Mouse (Mus musculus) midbrain, embryonic 16.5 days (tissue): ENCODE data around the gene Stap2. TPM values are rescaled to one million over a fixed set of nuclear protein-coding genes. Genes with fewer than 3 reads are reported as not detected.

Experiments
- ATAC-seq: fragments of 200-750 bp; cut with Nextera tagmentation; 2 replicates; pipeline ENCODE4 v1.8.0; 2017; ENCODE audit warnings: moderate TSS enrichment
- H3K27ac ChIP-seq: fragments of 300-500 bp; sonication (generic); 2 replicates; pipeline ENCODE4 v1.5.1; 2014; ENCODE audit warnings: mild to moderate bottlenecking, low read length, mixed read lengths
- H3K27me3 ChIP-seq: fragments of 300-500 bp; sonication (generic); 2 replicates; pipeline ENCODE4 v1.6.1; 2014; ENCODE audit warnings: low read depth, low read length, mixed read lengths; ENCODE audit not compliant: control insufficient read depth, insufficient read depth
- H3K36me3 ChIP-seq: fragments of 300-500 bp; sonication (generic); 2 replicates; pipeline ENCODE4 v1.6.1; 2014; ENCODE audit warnings: mild to moderate bottlenecking, low read length, moderate library complexity, mixed read lengths; ENCODE audit not compliant: control insufficient read depth, insufficient read depth
- H3K4me1 ChIP-seq: fragments of 300-500 bp; sonication (generic); 2 replicates; pipeline ENCODE4 v1.6.1; 2014; ENCODE audit warnings: mild to moderate bottlenecking, low read length, mixed read lengths; ENCODE audit not compliant: control insufficient read depth, insufficient read depth
- H3K4me2 ChIP-seq: fragments of 300-500 bp; sonication (generic); 2 replicates; pipeline ENCODE4 v1.6.1; 2014; ENCODE audit warnings: mild to moderate bottlenecking, low read length, mixed read lengths
- H3K4me3 ChIP-seq: fragments of 300-500 bp; sonication (generic); 2 replicates; pipeline ENCODE4 v1.5.1; 2014; ENCODE audit warnings: low read depth, mild to moderate bottlenecking, low read length, moderate library complexity, mixed read lengths
- H3K9ac ChIP-seq: fragments of 300-500 bp; sonication (generic); 2 replicates; pipeline ENCODE4 v1.6.1; 2014; ENCODE audit warnings: low read depth, low read length, mixed read lengths
- H3K9me3 ChIP-seq: fragments of 300-500 bp; sonication (generic); replicated peaks from 2 replicates; pipeline ENCODE4 v1.6.1; 2014; ENCODE audit warnings: mild to moderate bottlenecking, low read length, mixed read lengths; ENCODE audit not compliant: control insufficient read depth, poor library complexity, severe bottlenecking
- WGBS: fragments of 180-500 bp; shearing (Covaris S2); extraction: QIAGEN DNeasy Blood & Tissue Kit; methylation state at CpG from one replicate; pipeline ENCODE4 v1.1.7; 2014; 5-methylcytosine and 5-hydroxymethylcytosine counted together
- polyA plus RNA-seq: library from polyadenylated mRNA; unstranded; fragments of >200 nt; fragmentation: Nextera tagmentation; extraction: Ambion mirVana; gene quantifications from 2 replicates; pipeline ENCODE4 v1.2.1, GENCODE M21; 2015

Gene Stap2
- 6.4 and 7.6 TPM in 2 replicates for polyA plus RNA-seq

DNA sequence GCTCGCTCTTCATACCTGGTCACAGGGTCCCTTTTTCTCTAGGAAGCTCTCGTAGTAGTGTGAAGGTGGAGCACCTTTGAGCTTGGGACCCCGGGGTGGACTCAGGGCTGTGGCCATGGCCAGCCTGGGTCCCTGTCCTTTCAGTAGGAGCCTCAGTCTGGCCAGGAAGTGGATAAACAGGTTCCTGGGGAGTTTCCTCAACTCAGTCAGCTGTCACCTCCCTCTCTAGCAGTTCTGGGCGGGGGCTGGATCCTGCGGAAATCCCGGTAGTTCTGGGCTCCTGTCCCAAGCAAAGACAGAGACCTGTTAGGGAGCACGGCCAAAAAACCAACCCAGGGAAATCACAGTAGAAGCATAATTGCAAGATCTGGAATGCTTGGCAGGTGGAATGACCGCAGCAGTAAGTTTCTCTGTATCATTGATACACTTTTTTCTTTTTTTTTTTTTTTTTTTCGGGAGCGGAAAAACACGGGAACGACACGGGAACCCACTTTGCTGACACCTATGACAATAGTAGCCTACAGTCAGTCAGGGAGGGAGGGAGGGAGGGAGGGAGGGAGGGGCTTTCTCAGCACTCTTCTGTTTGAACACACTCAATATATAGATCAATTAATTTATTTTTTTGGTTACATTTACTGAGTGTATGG lies at the start of gene Stap2, which contains the start of gene Mpnd:
Gene Stap2 (minus strand): TSS at position 170 of the 647 bp plus-strand sequence.
Gene Mpnd (plus strand): TSS at position 297 of the 647 bp plus-strand sequence.
- no peak within 1 kb of the TSS for H3K4me3 ChIP-seq
- no peak within 1 kb of the TSS for H3K4me2 ChIP-seq
- no peak for ATAC-seq
- no peaks in the 10 kb centered on the region for H3K9me3 ChIP-seq
- 65% methylated on average over 13 of the region's 13 CpGs for WGBS
- peaks cover 4% of the 10 kb centered on the region for H3K27me3 ChIP-seq
- H3K27ac ChIP-seq, result no peak within 1 kb of the TSS
- H3K9ac ChIP-seq, result no peak within 1 kb of the TSS
- H3K4me1 ChIP-seq, result peaks cover 14% of the 10 kb centered on the region
- no peaks in the 10 kb centered on the region for H3K36me3 ChIP-seq

DNA sequence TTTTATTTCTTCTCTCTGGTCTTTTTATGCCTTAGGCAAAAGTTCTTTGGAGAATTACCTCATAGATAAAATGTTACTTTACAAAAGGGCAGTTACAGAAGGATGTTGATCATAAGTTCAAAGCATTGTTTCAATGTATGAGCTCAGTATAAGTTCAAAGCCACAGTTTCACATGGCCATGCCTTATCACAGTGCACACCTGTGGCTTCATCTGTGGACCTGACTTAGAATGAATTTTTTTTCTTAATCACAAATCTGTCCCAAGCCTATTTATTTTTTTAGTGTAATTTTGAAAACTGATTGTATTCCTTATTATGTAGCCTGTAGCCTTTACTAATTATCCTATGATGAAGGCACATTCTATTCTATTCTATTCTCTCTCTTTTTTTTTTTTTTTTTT lies 49.6 kb upstream of the Stap2 start:
- Histone ChIP-seq H3K27me3 (no peaks in the 10 kb centered on the region), H3K4me2 (no peak overlapping the region), H3K27ac (no peak overlapping the region), H3K4me3 (no peak overlapping the region), H3K9ac (no peak overlapping the region), H3K4me1 (no peaks in the 10 kb centered on the region), H3K9me3 (no peaks in the 10 kb centered on the region), H3K36me3 (peaks cover 2% of the 10 kb centered on the region; the same call in 1 of the 2 replicates)
- ATAC-seq, result no peak

- no peaks in the 10 kb centered on the region for H3K4me1 ChIP-seq
- no peak overlapping the region for H3K27ac ChIP-seq
- H3K36me3 ChIP-seq, result no peaks in the 10 kb centered on the region
- no peaks in the 10 kb centered on the region for H3K9me3 ChIP-seq
- no peak overlapping the region for H3K4me2 ChIP-seq
- WGBS, result 95% methylated on average over 5 of the region's 5 CpGs
- no peak for ATAC-seq
- H3K4me3 ChIP-seq, result no peak overlapping the region
- no peaks in the 10 kb centered on the region for H3K27me3 ChIP-seq
- H3K9ac ChIP-seq, result no peak overlapping the region
Measured at GRCm38 (mm10) chr17:56051369-56051768, 46.0 kb upstream of the Stap2 start.

- Histone ChIP-seq H3K9ac (peak overlapping the region; percentile 59; the same call in 1 of the 2 replicates), H3K27me3 (no peaks in the 10 kb centered on the region), H3K36me3 (no peaks in the 10 kb centered on the region), H3K9me3 (no peaks in the 10 kb centered on the region), H3K27ac (no peak overlapping the region), H3K4me2 (peak overlapping the region; percentile 91), H3K4me3 (peak overlapping the region; percentile 64), H3K4me1 (peaks cover 6% of the 10 kb centered on the region)
- 1% methylated on average over 12 of the region's 12 CpGs for WGBS
- ATAC-seq, result no peak
Measured at GRCm38 (mm10) chr17:56040857-56041163, 35.4 kb upstream of the Stap2 start.

GRCm38 (mm10) chr17:56040030-56040856 lies 34.9 kb upstream of the Stap2 start, which contains the start of gene Chaf1a:
Gene Chaf1a, plus strand, starts transcription at chr17:56040439.
- H3K36me3 ChIP-seq, result no peaks in the 10 kb centered on the region
- H3K27ac ChIP-seq, result peak within 1 kb of the TSS; percentile 73
- no peaks in the 10 kb centered on the region for H3K27me3 ChIP-seq
- H3K4me1 ChIP-seq, result peaks cover 12% of the 10 kb centered on the region
- H3K4me3 ChIP-seq, result peak within 1 kb of the TSS; percentile 64
- H3K9me3 ChIP-seq, result no peaks in the 10 kb centered on the region
- WGBS, result 0% methylated on average over 61 of the region's 68 CpGs
- peak within 1 kb of the TSS; percentile 91 for H3K4me2 ChIP-seq
- peak within 1 kb of the TSS; percentile 64 for H3K9ac ChIP-seq
- peak; percentile 82 for ATAC-seq

- ATAC-seq, result no peak
- no peak overlapping the region for H3K9ac ChIP-seq
- H3K4me1 ChIP-seq, result peaks cover 18% of the 10 kb centered on the region
- peak overlapping the region; percentile 56 for H3K4me2 ChIP-seq
- H3K27me3 ChIP-seq, result no peaks in the 10 kb centered on the region
- H3K4me3 ChIP-seq, result no peak overlapping the region; the same call in 1 of the 2 replicates
- no peaks in the 10 kb centered on the region for H3K9me3 ChIP-seq
- H3K36me3 ChIP-seq, result no peaks in the 10 kb centered on the region
- WGBS, result 79% methylated on average over 4 of the region's 4 CpGs
- no peak overlapping the region for H3K27ac ChIP-seq
Measured at GRCm38 (mm10) chr17:56039345-56039744, 34.0 kb upstream of the Stap2 start.

DNA sequence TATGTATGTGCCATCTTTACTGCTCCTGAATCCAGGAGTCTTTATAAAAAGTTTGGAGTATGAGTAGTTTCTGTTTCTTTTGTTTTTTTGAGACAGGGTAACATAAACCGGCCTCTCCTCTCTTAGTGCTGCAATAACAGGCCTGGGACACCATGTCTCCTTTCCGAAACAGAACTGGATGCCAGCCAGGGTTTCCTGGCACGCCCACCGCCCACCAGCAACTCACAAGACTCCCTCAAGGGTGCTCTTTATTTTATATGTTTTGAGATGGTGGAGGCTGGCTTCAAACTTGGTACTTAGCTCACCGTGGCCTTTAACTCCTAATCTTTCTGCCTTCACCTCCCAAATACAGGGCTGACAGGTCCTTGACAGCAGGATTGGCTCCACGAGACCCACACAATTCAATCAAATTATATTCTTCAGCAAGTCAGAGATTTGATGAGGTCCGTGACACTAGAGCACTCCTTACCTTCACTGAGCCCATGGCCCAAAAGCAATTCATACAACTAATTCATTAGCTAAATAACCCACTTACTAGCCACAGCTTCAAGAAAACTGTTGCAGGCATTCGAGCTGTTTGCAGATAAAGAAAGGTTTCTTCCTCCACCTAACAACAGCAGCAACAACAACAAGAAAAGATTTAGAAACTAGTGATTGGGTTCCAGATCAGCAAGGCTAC lies 33.3 kb upstream of the Stap2 start:
- no peak overlapping the region for H3K4me3 ChIP-seq
- H3K27me3 ChIP-seq, result no peaks in the 10 kb centered on the region
- H3K9ac ChIP-seq, result no peak overlapping the region
- peaks cover 18% of the 10 kb centered on the region for H3K4me1 ChIP-seq
- H3K9me3 ChIP-seq, result no peaks in the 10 kb centered on the region
- no peak overlapping the region for H3K27ac ChIP-seq
- H3K36me3 ChIP-seq, result peaks cover 3% of the 10 kb centered on the region; the same call in 1 of the 2 replicates
- no peak overlapping the region for H3K4me2 ChIP-seq
- WGBS, result 89% methylated on average over 8 of the region's 8 CpGs
- no peak for ATAC-seq

GRCm38 (mm10) chr17:56036901-56037287 lies 31.5 kb upstream of the Stap2 start:
- Histone ChIP-seq H3K36me3 (peaks cover 6% of the 10 kb centered on the region; the same call in 1 of the 2 replicates), H3K4me2 (peak overlapping the region; percentile 48), H3K4me1 (peaks cover 18% of the 10 kb centered on the region), H3K9me3 (no peaks in the 10 kb centered on the region), H3K27ac (0 out of 2 replicates have a peak overlapping the region, but pooled peaks have one; percentile 1), H3K4me3 (peak overlapping the region; percentile 87), H3K27me3 (no peaks in the 10 kb centered on the region), H3K9ac (peak overlapping the region; percentile 48; the same call in 1 of the 2 replicates)
- ATAC-seq, result peak; percentile 61
- WGBS, result 37% methylated on average over 13 of the region's 13 CpGs
